Mouse (Mus musculus): Measurements from ENCODE around the gene Hipk1. TPM values are rescaled to one million over a fixed set of nuclear protein-coding genes. Genes with fewer than 3 reads are reported as not detected.

Gene Hipk1
- total RNA-seq, 1 experiment from 2014 or later = 135 TPM

DNA sequence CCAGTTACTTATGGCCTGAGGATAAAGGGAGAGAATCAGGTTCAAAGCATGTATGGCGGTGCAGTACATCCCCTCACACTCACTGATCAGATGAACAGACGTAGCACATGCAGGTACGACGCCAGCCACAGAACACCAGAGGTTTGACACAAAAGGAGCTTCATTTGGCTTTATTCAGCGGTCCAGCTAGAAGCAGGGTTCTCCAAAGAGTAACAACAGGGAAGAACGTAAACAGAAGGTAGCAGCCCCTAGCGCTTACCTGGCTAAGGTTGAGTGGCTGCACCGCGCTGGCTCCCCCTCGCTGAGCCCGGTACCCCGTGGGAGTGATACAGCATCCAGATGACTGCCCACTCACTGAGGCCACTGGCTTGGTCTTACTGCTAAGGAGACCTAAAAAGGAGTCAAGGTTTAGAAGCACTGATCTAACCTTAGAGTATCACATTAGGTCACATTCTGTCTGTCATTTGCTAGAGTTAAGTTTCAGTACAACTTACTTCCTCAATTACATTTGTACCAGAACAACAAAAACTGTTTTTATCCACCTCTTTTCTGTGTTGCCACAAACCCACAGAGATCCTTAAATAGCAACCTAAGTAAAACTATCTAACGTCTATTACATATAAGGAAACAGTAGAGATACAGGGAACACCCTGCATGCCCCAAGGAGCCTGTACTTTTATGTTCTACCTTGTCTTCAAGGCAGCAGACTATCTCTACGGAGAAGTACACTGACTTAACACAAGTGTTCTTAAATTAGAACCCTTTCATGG, 46.2 kb downstream of the Hipk1 start:
- DNase-seq = no peak

- no peak for DNase-seq
Observed at GRCm38 (mm10) chr3:103743208-103743607, 48.2 kb downstream of the Hipk1 start.

GRCm38 (mm10) chr3:103740342-103740741, 51.0 kb downstream of the Hipk1 start:
- DNase-seq = no peak

GRCm38 (mm10) chr3:103739329-103739728, 52.0 kb downstream of the Hipk1 start, which contains the start of gene Gm10964:
Gene Gm10964, plus strand, starts transcription at chr3:103739366.
- DNase-seq = no peak

DNA sequence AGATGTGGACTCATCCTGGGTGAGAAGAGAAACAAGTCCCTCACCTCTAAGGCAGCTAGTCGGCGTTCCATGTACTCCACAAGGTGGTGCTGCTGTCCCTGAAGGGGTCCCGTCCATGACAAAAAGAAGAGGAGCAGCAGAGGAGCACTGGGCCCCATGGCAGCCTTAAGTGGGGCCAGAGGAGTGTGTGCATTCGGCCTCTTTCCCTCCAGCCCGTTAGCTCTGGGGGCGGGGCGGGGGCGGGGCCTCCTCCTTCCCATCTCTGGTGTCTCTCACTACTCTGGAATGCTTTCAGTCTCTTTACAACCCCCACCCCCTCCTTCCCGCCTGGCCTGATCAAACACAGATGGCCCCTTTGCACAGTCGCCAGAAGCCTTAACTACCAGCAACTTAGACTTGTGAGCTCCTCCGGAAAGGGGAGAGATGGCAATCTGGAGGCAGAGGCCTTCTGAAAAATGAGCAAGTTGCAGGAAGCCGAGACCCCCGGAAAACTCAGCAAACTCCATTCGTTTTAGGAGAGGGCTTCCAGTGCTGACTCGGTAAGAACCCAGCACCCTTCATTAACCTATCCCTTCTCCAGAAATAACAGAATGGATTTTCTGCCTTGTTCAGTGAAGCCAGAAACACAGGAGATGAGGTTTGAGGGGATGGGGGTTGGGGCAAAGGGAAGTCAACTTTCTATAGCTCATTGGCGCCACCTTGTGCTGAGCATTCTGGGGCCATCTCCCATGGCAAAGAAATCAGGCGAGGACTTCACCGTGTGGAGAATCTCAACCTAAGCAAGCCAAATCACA, 53.4 kb downstream of the Hipk1 start, which contains the start of gene Olfml3:
Gene Olfml3 (minus strand): TSS at position 224 of the 794 bp plus-strand sequence.
- DNase-seq = peak; percentile 87

GRCm38 (mm10) chr3:103737061-103737754, 54.2 kb downstream of the Hipk1 start:
- peak; percentile 51 for DNase-seq

DNA sequence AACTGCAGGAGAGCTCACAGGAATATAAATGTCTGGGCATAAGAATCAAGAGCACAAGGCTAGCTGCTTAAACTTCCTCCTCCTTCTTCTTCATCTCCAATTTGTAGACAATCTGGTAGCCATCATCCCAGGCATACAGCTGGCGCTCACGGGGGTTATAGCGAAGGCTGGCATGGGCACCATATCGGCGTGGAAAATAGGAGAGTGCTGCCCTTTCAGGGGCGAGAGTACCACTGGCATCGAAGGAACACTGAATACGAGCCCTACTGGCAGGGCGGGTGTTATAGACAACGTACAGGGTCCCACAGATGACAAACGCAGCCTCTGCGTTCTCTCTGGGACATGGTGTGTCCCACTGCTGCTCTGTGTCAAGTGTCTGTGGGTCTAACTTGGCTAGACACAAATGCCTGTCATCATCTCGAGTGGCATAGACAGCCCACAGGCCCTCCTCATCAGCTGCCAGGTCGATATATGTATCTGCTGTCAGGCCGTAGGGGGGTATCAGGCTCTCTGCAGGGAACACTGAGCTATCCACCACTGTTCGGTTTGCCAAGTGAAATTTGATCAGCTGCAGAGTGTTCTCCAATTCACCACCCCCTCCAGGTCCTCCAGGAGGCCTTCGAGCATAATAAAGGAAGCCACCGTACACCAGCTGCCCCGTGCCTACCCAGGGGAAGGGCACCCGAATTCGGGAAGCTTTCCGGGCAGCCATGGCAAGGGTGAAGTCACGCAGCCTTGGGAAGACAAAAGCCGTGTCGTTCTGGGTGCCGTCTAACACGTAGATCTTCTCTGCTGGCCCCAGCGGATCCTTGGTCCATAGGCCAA, 55.4 kb downstream of the Hipk1 start:
- no peak for DNase-seq

DNA sequence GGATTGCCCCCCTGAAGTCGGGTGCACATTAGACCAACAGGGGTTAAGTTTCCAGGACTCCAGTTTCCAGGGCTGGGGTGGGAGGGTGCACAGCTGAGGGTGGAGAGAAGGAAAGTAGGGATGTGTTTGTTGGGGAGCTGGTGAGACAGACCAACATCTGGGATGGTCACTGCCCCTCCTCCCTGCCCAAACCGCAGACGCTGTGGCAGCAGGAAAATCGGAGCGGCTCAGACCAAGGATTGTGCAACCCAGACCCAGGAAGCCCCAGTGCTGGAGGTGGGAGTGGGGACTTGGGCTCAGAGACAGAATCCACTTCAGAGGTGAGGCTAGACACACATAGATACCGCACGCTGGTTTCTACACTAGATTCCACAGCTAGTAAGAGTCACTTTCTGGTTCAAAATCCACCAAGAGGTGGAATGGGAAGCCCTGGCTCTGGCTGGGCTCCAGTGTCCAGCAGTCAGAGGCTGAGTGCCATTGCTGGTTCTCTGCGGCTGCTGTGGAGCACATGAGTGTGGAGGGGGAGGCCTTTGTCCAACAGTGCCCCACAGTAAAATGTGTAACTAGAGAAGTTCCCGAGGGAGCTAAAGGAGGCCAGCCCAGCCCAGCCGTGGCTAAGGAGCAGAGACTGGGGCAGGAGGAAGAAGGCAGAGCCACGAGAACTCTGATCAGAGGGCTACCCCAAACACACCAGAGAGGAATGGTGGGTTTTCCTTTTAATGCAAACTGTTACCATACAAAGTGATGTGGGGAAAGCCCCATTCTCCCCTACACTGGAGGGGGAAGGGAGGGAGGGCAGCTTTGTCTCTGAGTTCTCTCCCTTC, 56.5 kb downstream of the Hipk1 start:
- no peak for DNase-seq

- no peak for DNase-seq
Observed at GRCm38 (mm10) chr3:103733799-103734695, 57.3 kb downstream of the Hipk1 start.

DNA sequence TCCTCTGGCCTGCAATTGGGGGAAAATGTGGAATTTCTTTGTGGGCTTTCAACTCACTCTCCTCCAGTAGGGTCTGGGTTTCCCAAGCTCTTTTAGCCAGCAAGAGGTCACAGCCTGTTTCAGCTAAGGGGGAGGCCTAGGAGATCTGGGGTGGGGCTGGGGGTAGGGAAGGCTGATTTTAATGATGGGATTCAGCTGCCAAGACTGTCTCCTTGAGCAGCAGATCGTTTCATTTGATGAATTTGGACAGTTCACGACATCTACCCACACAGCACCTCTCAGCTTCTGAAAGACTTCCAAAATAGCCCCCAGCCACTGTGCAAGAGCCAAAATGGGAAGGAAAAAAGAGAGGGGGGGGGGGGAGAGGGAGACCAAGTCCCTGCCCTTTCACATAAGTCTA, 58.2 kb downstream of the Hipk1 start:
- no peak for DNase-seq

DNA sequence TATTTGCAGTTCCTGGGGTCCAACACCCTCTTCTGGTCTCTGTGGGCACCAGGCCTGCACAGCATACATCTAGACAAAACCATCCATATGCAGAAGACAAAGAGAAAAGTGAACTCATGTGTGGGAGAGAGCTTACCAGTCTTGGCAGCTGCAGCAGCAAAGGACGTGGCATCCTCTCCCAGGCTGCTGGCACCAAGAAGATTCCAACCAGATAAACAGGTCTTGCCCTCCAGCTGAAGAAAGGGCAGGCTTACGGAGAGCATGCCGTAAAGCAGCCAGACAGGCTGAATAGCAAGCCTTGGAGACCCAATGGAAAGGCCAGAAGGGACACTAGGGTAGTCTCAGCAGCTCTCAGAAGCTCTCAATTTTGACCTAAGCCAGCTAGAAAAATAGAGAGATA, 59.2 kb downstream of the Hipk1 start:
- DNase-seq = no peak

DNA sequence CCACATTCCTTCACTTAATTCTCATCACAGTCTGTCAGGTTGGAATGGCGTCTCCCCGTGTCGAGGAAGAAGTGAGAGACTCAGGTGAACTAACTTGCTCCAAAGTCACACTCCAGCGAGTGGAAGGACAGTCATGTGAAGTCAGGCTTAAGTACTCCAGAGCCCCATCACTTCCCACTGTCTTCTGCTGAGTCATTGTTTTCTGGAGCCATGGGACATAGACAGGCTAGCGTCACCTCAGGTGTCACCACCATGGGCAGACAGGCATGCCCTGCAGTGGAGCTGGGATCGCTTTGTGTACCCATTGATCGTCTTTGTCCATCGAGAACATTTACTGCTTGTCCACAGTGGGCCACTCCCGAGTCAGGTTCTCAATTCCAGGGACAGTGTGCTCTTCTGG, 61.5 kb downstream of the Hipk1 start:
- DNase-seq = no peak

GRCm38 (mm10) chr3:103727813-103728326, 63.5 kb downstream of the Hipk1 start:
- DNase-seq = no peak

- no peak for DNase-seq
Observed at GRCm38 (mm10) chr3:103726642-103727041, 64.7 kb downstream of the Hipk1 start.

GRCm38 (mm10) chr3:103724137-103724536, 67.2 kb downstream of the Hipk1 start:
- DNase-seq = no peak

DNA sequence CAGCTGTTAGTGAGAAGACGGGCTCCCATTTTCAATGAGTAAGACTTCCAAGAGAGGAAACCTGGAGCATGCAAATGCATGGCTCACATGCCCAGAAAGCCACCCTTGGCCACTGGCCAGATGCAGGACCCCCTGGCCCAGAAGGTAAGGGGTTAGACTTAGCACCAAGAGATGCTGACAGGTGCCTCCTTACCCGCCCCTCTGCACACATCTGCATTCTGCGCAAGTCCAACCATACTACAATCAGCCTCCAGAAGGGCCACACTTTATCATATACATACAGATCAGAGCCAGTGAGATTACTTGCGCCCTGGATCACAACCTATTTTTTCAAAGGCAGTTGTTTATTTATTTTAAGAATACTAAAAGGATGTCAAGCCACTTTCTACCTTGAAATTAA, 72.6 kb downstream of the Hipk1 start:
- no peak for DNase-seq

- DNase-seq = no peak
Observed at GRCm38 (mm10) chr3:103716774-103717760, 74.3 kb downstream of the Hipk1 start.

Measured in adrenal gland, postnatal 25 days (tissue).